ENCODE assay signal across 8 mouse cellular contexts in the genomic region with DNA sequence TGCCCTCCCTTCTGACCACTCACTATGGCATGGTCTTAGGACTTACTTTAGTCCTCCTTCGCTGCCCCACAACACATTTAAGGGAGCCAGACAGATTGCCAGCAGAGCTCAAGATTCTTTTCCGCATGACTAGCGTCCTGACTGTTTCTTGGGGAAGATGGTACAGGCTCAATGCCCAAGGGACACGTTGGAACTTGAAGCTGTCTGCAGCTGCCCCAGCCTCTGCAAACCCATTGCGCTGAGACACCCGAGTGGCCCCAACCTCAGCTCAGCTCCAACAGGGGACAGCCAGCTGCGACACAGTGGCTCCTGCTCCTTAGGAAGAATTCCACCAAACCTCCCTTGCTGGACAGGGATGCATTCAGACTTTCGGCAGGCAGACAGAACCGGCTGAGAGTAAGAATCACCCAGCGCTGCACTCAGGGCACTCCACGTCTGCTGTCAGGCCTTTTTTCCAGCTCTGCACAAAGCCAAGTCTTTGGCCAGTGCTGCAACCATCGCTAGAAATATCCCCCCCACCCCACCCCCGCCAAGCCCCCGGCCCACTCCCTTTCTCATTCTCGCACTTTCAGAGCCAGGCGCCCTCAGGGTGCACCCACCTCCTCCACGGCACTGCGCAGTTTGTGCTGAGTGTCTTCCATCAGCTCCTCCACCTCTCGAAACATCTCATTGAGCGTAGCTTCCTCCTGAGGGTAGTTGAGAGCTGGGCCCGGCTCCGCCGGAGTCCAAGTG. TPM values are rescaled to one million over a fixed set of nuclear protein-coding genes. Genes with fewer than 3 reads are reported as not detected.
DNase-seq lines count a peak whose midpoint lies in the region; ATAC-seq and TF ChIP-seq lines count a peak whose summit lies in the region.

No protein-coding gene starts in this region.

- no peaks in the 10 kb centered on the region for H3K9me3 ChIP-seq in E14TG2a.4 (ENCODE audit: low read length)
- H3K9me3 ChIP-seq in forebrain, embryonic 16.5 days (ENCODE audit: control insufficient read depth, low read length), result no peaks in the 10 kb centered on the region
- no peaks in the 10 kb centered on the region for H3K9me3 ChIP-seq in limb, embryonic 12.5 days

- 11% methylated on average over 22 of the region's 23 CpGs for WGBS in forebrain, embryonic 16.5 days
- 12% methylated on average over 23 of the region's 23 CpGs for WGBS in limb, embryonic 12.5 days

- no peaks in the 10 kb centered on the region for H3K36me3 ChIP-seq in E14TG2a.4 (ENCODE audit: insufficient read depth, low read length)
- H3K36me3 ChIP-seq in forebrain, embryonic 16.5 days (ENCODE audit: control insufficient read depth, insufficient read depth), result no peaks in the 10 kb centered on the region
- H3K36me3 ChIP-seq in limb, embryonic 12.5 days, result no peaks in the 10 kb centered on the region
- no peaks in the 10 kb centered on the region for H3K36me3 ChIP-seq in splenic B cell, adult 2 months (ENCODE audit: control insufficient read depth, insufficient read depth, low read length, poor library complexity, severe bottlenecking)

- no peak overlapping the region for H3K27ac ChIP-seq in forebrain, embryonic 16.5 days (ENCODE audit: low read length)
- H3K27ac ChIP-seq in limb, embryonic 12.5 days, result 0 out of 2 replicates have a peak overlapping the region, but pooled peaks have one; percentile 12

- DNase-seq in frontal cortex, postnatal 10 days (ENCODE audit: low spot score in 2 of 2), result no peak
- DNase-seq in splenic B cell, adult 2 months (ENCODE audit: low read depth, low spot score), result peak; percentile 10
- DNase-seq in ovary, adult 18-20 months (ENCODE audit: low spot score), result no peak
- DNase-seq in layer of hippocampus, postnatal 10 days (ENCODE audit: low spot score in 2 of 2), result no peak

- H3K4me3 ChIP-seq in E14TG2a.4 (replicated peaks; ENCODE audit: low read length), result peak overlapping the region; percentile 74
- peak overlapping the region; percentile 52 for H3K4me3 ChIP-seq in forebrain, embryonic 16.5 days (replicated peaks; ENCODE audit: low read length)
- H3K4me3 ChIP-seq in limb, embryonic 12.5 days (replicated peaks), result peak overlapping the region; percentile 59

- peaks cover 53% of the 10 kb centered on the region for H3K27me3 ChIP-seq in E14TG2a.4 (ENCODE audit: insufficient read depth, low read length)
- no peaks in the 10 kb centered on the region; the same call in 1 of the 2 replicates for H3K27me3 ChIP-seq in forebrain, embryonic 16.5 days (replicated peaks; ENCODE audit: control insufficient read depth, insufficient read depth, low read length)
- peaks cover 21% of the 10 kb centered on the region; the same call in 1 of the 2 replicates for H3K27me3 ChIP-seq in limb, embryonic 12.5 days
- no peaks in the 10 kb centered on the region; the same call in 1 of the 2 replicates for H3K27me3 ChIP-seq in splenic B cell, adult 2 months (ENCODE audit: control insufficient read depth, insufficient read depth, low read length, poor library complexity, severe bottlenecking)

- no peak for TF ChIP-seq CTCF in E14TG2a.4 (conservative IDR thresholded peaks at IDR 0.05; ENCODE audit: low read length)

- peak; percentile 22; the same call in 1 of the 2 replicates for ATAC-seq in frontal cortex, adult (ENCODE audit: low TSS enrichment)
- ATAC-seq in forebrain, embryonic 16.5 days, result peak; percentile 15; the same call in 1 of the 2 replicates
- peak; percentile 16 for ATAC-seq in limb, embryonic 12.5 days (ENCODE audit: insufficient number of reproducible peaks, insufficient read depth, low FRiP score, low TSS enrichment, low read depth)

- peaks cover 24% of the 10 kb centered on the region for H3K4me1 ChIP-seq in E14TG2a.4 (replicated peaks; ENCODE audit: low read depth, low read length)
- peaks cover 20% of the 10 kb centered on the region for H3K4me1 ChIP-seq in forebrain, embryonic 16.5 days (replicated peaks; ENCODE audit: control insufficient read depth, insufficient read depth, low read length)
- peaks cover 34% of the 10 kb centered on the region for H3K4me1 ChIP-seq in limb, embryonic 12.5 days (replicated peaks)

- peak overlapping the region; percentile 55 for H3K4me2 ChIP-seq in forebrain, embryonic 16.5 days (ENCODE audit: low read length)
- H3K4me2 ChIP-seq in limb, embryonic 12.5 days, result peak overlapping the region; percentile 70

- H3K9ac ChIP-seq in forebrain, embryonic 16.5 days (replicated peaks; ENCODE audit: low read depth, low read length), result peak overlapping the region; percentile 62
- peak overlapping the region; percentile 74 for H3K9ac ChIP-seq in limb, embryonic 12.5 days (replicated peaks)

RNA-seq across cellular contexts. Expression of gene Dkk3, which starts 1.1 kb away (rescaled TPM):
- 22.0 and 29.9 TPM in 2 replicates for polyA plus RNA-seq in forebrain, embryonic 16.5 days (2015; fragmentation: Nextera tagmentation; extraction: Ambion mirVana)
- 13.3 and 14.1 TPM in 2 replicates for polyA plus RNA-seq in limb, embryonic 12.5 days (2016; fragmentation: Nextera tagmentation; extraction: Ambion mirVana)
- 100 to 1,000 TPM; 137 to 138 TPM for total RNA-seq in layer of hippocampus, postnatal 10 days (2021)
